Mouse (Mus musculus): ENCODE measurements around the gene Nr1h3.

Nr1h3 gene

GRCm38 (mm10) chr2:91139764-91140163, 62.9 kb downstream of the Nr1h3 start:
- no peak for DNase-seq (ENCODE audit: low spot score in 2 of 2)

GRCm38 (mm10) chr2:91139311-91139710, 63.3 kb downstream of the Nr1h3 start:
- DNase-seq (ENCODE audit: low spot score in 2 of 2) = no peak

GRCm38 (mm10) chr2:91137481-91137880, 65.2 kb downstream of the Nr1h3 start:
- no peak for DNase-seq (ENCODE audit: low spot score in 2 of 2)

- DNase-seq (ENCODE audit: low spot score in 2 of 2) = no peak
These were observed 65.9 kb downstream of the Nr1h3 start for GRCm38 (mm10) chr2:91136513-91137412.

Measured in right cerebral cortex, postnatal 36 days (tissue).